Mouse (Mus musculus) MEL (cell line): ENCODE results near the gene Ola1.

Experiments used
- CHD2 ChIP-seq: IDR thresholded peaks from 2 replicates; pipeline ENCODE4 v1.6.1; 2011; ENCODE audit warnings: low read length, improper control_type of control experiment
- CTCF ChIP-seq, 3 experiments: IDR thresholded peaks in 2 of 3; conservative IDR thresholded peaks in 1 of 3; 2 replicates each; pipeline ENCODE4 v1.5.1; 2011 to 2012; ENCODE audit warnings: low read length in 3 of 3, low read depth in 2 of 3, mild to moderate bottlenecking in 2 of 3, improper control_type of control experiment in 1 of 3, inconsistent platforms in 1 of 3, mixed read lengths in 1 of 3, moderate library complexity in 1 of 3; ENCODE audit not compliant: control insufficient read depth in 1 of 3, insufficient read depth in 1 of 3, poor library complexity in 1 of 3, severe bottlenecking in 1 of 3
- MAZ ChIP-seq: IDR thresholded peaks from 2 replicates; pipeline ENCODE4 v1.6.1; 2012; ENCODE audit warnings: low read depth, mild to moderate bottlenecking, inconsistent platforms, low read length, improper control_type of control experiment
- MXI1 ChIP-seq: IDR thresholded peaks from 2 replicates; pipeline ENCODE4 v1.6.1; 2011; ENCODE audit warnings: mild to moderate bottlenecking, low read depth, low read length, improper control_type of control experiment
- POLR2AphosphoS5 ChIP-seq: IDR thresholded peaks from 2 replicates; pipeline ENCODE4 v1.6.1; 2012; ENCODE audit warnings: low read depth, borderline replicate concordance, mild to moderate bottlenecking, inconsistent platforms, low read length, moderate library complexity, mixed read lengths
- RAD21 ChIP-seq: IDR thresholded peaks from 2 replicates; pipeline ENCODE4 v1.6.1; 2011; ENCODE audit warnings: mild to moderate bottlenecking, low read depth, low read length, improper control_type of control experiment
- TCF12 ChIP-seq: IDR thresholded peaks from 2 replicates; pipeline ENCODE4 v1.6.1; 2014; ENCODE audit warnings: low read depth, mild to moderate bottlenecking, inconsistent platforms, low read length, improper control_type of control experiment, moderate library complexity
- ZNF384 ChIP-seq: IDR thresholded peaks from 2 replicates; pipeline ENCODE4 v1.6.1; 2012; ENCODE audit warnings: low read depth, mild to moderate bottlenecking, inconsistent platforms, low read length, improper control_type of control experiment

GRCm38 (mm10) chr2:73241299-73241698 is 22.6 kb upstream of the Ola1 start:
- TF ChIP-seq CTCF (IDR thresholded peaks at IDR 0.05 in 2 of 3, conservative IDR thresholded peaks at IDR 0.05 in 1 of 3; ENCODE audit: control insufficient read depth in 1 of 3, insufficient read depth in 1 of 3, low read depth in 2 of 3, low read length in 3 of 3, poor library complexity in 1 of 3, severe bottlenecking in 1 of 3) (no peak), MAZ (no peak), ZNF384 (no peak), TCF12 (no peak), MXI1 (no peak), POLR2AphosphoS5 (no peak), RAD21 (no peak), CHD2 (no peak)
